Mouse (Mus musculus) stomach, embryonic 16.5 days (tissue): Measurements from ENCODE around the gene Efcab11. TPM values are rescaled to one million over a fixed set of nuclear protein-coding genes. Genes with fewer than 3 reads are reported as not detected.

Experiments used
- ATAC-seq: fragments of 200-750 bp; cut with Nextera tagmentation; 2 replicates; pipeline ENCODE4 v1.8.0; 2017; ENCODE audit warnings: moderate number of reproducible peaks, moderate TSS enrichment; ENCODE audit not compliant: insufficient read depth, low FRiP score
- H3K27ac ChIP-seq: fragments of 300-500 bp; sonication (generic); 2 replicates; pipeline ENCODE4 v1.5.1; 2014; ENCODE audit warnings: low read length
- H3K27me3 ChIP-seq: fragments of 300-500 bp; sonication (generic); 2 replicates; pipeline ENCODE4 v1.6.1; 2014; ENCODE audit warnings: low read length, control low read depth, mixed read lengths; ENCODE audit not compliant: control insufficient read depth, insufficient read depth
- H3K36me3 ChIP-seq: fragments of 300-500 bp; sonication (generic); 2 replicates; pipeline ENCODE4 v1.6.1; 2014; ENCODE audit warnings: low read length; ENCODE audit not compliant: control insufficient read depth, insufficient read depth
- H3K4me1 ChIP-seq: fragments of 300-500 bp; sonication (generic); 2 replicates; pipeline ENCODE4 v1.6.1; 2014; ENCODE audit warnings: low read length, control low read depth, mixed read lengths; ENCODE audit not compliant: control insufficient read depth, insufficient read depth
- H3K4me2 ChIP-seq: fragments of 300-500 bp; sonication (generic); 2 replicates; pipeline ENCODE4 v1.6.1; 2014; ENCODE audit warnings: low read depth, low read length, mixed read lengths
- H3K4me3 ChIP-seq: fragments of 300-500 bp; sonication (generic); replicated peaks from 2 replicates; pipeline ENCODE4 v1.5.1; 2014; ENCODE audit warnings: mild to moderate bottlenecking, low read length
- H3K9ac ChIP-seq: fragments of 300-500 bp; sonication (generic); 2 replicates; pipeline ENCODE4 v1.6.1; 2014; ENCODE audit warnings: low read length
- H3K9me3 ChIP-seq: fragments of 300-500 bp; sonication (generic); replicated peaks from 2 replicates; pipeline ENCODE4 v1.6.1; 2016; ENCODE audit warnings: low read length, control low read depth; ENCODE audit not compliant: control insufficient read depth
- WGBS: fragments of 180-500 bp; shearing (Covaris S2); extraction: QIAGEN DNeasy Blood & Tissue Kit; methylation state at CpG from one replicate; pipeline ENCODE4 v1.1.7; 2014; 5-methylcytosine and 5-hydroxymethylcytosine counted together
- polyA plus RNA-seq: library from polyadenylated mRNA; unstranded; fragments of >200 nt; fragmentation: Nextera tagmentation; extraction: Ambion mirVana; gene quantifications from 2 replicates; pipeline ENCODE4 v1.2.1, GENCODE M21; 2015

The Efcab11 gene
- polyA plus RNA-seq, 1 experiment from 2014 or later: 9.9 TPM

DNA sequence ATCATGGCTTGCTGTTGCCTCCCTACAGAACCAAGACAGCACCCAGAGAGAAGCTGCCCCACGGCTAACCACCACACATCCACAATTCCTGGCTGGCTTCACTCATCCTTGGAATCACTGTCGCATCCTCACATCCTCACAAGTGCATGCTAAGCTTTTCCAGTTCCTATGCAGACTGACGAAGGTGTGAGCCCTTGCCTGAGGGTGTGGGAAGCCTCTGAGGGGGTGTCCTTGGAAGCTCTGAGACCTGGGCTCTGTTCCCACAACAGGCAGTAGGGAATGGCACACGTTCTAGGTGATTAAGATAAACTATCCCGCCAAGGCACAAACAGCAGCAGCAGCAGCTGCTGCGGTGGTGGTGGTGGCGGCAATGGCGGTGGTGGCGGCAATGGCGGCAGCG, 164.5 kb downstream of the Efcab11 start:
- H3K9ac ChIP-seq: no peak overlapping the region
- H3K4me3 ChIP-seq: no peak overlapping the region
- ATAC-seq: no peak
- no peaks in the 10 kb centered on the region for H3K9me3 ChIP-seq
- H3K4me1 ChIP-seq: no peaks in the 10 kb centered on the region
- H3K27ac ChIP-seq: no peak overlapping the region
- WGBS: 84% methylated on average over 11 of the region's 11 CpGs
- no peaks in the 10 kb centered on the region for H3K27me3 ChIP-seq
- H3K36me3 ChIP-seq: no peaks in the 10 kb centered on the region
- H3K4me2 ChIP-seq: no peak overlapping the region

DNA sequence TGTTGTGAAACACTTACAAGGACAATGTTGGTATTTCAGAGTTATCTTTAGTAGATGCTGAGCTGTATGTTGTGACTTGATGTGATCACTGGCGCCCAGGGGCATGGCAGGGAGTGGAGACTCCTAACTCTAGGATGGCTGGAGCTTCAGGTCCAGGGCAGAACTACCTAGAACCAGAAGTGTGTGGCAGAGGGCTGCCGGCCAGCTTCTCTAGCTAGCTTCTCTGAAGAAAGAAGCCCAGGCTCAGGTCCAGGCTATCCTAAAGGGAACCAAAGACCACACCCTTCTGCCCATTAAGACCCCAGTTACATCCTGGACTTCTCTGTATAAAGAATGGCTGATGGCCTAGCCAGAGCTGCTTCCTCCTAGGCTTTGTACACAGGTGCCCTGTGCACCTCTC, 166.1 kb downstream of the Efcab11 start:
- Histone ChIP-seq H3K4me2 (no peak overlapping the region), H3K9ac (no peak overlapping the region), H3K9me3 (no peaks in the 10 kb centered on the region), H3K27me3 (no peaks in the 10 kb centered on the region), H3K4me1 (no peaks in the 10 kb centered on the region), H3K36me3 (no peaks in the 10 kb centered on the region), H3K4me3 (no peak overlapping the region), H3K27ac (no peak overlapping the region)
- no peak for ATAC-seq
- 91% methylated on average over 2 of the region's 2 CpGs for WGBS

DNA sequence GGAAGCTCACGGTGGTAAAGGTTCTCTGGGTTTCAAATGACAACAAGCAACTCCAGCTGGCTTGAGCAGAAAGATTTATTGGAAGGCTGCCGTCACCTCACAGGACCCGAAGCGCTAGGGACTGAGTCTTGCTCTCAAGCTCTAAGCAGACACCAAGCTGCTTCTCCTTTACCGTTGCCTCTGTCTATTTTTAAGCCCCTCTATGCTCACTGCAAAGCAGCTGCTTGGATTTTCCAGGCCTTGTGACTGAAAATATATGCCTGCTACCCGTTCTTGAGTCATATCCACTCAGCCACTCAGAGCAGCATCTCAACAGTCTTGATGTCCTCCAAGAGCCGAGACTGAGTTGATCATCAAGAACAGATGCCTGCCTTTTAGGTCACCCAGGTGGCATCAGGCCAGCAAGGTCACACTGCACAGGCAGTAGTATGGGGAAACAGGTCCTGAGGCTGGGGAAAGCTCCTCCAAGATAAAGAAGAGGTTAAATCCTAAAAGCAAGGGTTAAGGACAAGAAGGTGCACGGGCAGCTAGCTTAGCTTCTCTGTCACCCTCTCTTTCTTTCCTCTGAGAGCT, 168.1 kb downstream of the Efcab11 start:
- ATAC-seq: no peak
- Histone ChIP-seq H3K36me3 (no peaks in the 10 kb centered on the region), H3K9me3 (no peaks in the 10 kb centered on the region), H3K27ac (no peak overlapping the region), H3K4me2 (no peak overlapping the region), H3K27me3 (no peaks in the 10 kb centered on the region), H3K9ac (no peak overlapping the region), H3K4me3 (no peak overlapping the region), H3K4me1 (0 out of 2 replicates have a peak, but pooled peaks cover 2% of the 10 kb centered on the region)
- WGBS: 57% methylated on average over 8 of the region's 8 CpGs

GRCm38 (mm10) chr12:99715129-99716037, 168.9 kb downstream of the Efcab11 start:
- Histone ChIP-seq H3K27ac (no peak overlapping the region), H3K4me1 (0 out of 2 replicates have a peak, but pooled peaks cover 2% of the 10 kb centered on the region), H3K4me3 (no peak overlapping the region), H3K9me3 (no peaks in the 10 kb centered on the region), H3K27me3 (no peaks in the 10 kb centered on the region), H3K4me2 (no peak overlapping the region), H3K9ac (no peak overlapping the region), H3K36me3 (no peaks in the 10 kb centered on the region)
- ATAC-seq: no peak
- 73% methylated on average over 9 of the region's 9 CpGs for WGBS

- Histone ChIP-seq H3K27ac (no peak overlapping the region), H3K36me3 (no peaks in the 10 kb centered on the region), H3K9me3 (no peaks in the 10 kb centered on the region), H3K9ac (no peak overlapping the region), H3K27me3 (no peaks in the 10 kb centered on the region), H3K4me1 (0 out of 2 replicates have a peak, but pooled peaks cover 2% of the 10 kb centered on the region), H3K4me2 (no peak overlapping the region), H3K4me3 (no peak overlapping the region)
- no peak for ATAC-seq
- 47% methylated on average over 5 of the region's 5 CpGs for WGBS
Observed at GRCm38 (mm10) chr12:99712214-99712613, 172.0 kb downstream of the Efcab11 start.

GRCm38 (mm10) chr12:99702248-99702647, 182.0 kb downstream of the Efcab11 start:
- Histone ChIP-seq H3K27me3 (no peaks in the 10 kb centered on the region), H3K27ac (no peak overlapping the region), H3K9me3 (no peaks in the 10 kb centered on the region), H3K36me3 (no peaks in the 10 kb centered on the region), H3K9ac (no peak overlapping the region), H3K4me3 (no peak overlapping the region), H3K4me2 (no peak overlapping the region), H3K4me1 (no peaks in the 10 kb centered on the region)
- WGBS: 85% methylated on average over 8 of the region's 8 CpGs
- no peak for ATAC-seq

- Histone ChIP-seq H3K9me3 (no peaks in the 10 kb centered on the region), H3K9ac (no peak overlapping the region), H3K36me3 (no peaks in the 10 kb centered on the region), H3K4me1 (no peaks in the 10 kb centered on the region), H3K4me2 (no peak overlapping the region), H3K4me3 (no peak overlapping the region), H3K27me3 (no peaks in the 10 kb centered on the region), H3K27ac (no peak overlapping the region)
- 66% methylated on average over 7 of the region's 7 CpGs for WGBS
- no peak for ATAC-seq
Observed at GRCm38 (mm10) chr12:99700380-99700779, 183.9 kb downstream of the Efcab11 start.

DNA sequence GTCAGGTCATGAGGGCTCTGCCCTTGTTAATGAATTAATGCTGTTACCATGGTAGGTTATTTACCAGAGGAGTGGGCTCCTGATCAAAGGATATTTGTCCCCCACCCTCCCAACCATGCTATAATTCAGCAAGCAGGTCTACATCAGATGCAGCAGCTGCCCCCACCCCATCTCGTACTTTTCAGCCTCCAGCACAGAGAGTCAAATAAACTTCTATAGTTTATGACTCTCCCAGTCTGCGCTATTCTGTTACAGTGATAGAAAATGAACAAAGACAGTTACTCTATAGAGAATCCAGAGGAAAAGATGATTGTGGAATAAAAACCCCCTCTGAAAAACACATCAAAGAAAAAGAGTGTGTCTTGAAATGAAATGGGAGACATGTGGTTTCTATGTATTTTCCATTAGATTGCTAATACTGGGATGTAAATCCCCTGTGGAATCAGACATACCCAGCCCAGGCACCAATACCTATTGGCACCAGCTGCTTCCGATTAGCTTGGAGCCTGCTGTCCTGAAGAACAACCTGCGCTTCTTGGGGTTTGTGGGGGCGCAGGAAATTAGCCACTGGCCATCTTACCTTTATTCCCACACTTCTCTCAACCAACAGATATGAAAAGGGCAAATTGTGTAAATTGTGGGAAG, 184.7 kb downstream of the Efcab11 start:
- H3K4me3 ChIP-seq: no peak overlapping the region
- no peaks in the 10 kb centered on the region for H3K27me3 ChIP-seq
- no peaks in the 10 kb centered on the region for H3K4me1 ChIP-seq
- no peak for ATAC-seq
- H3K36me3 ChIP-seq: no peaks in the 10 kb centered on the region
- no peak overlapping the region for H3K4me2 ChIP-seq
- 80% methylated on average over 5 of the region's 5 CpGs for WGBS
- H3K27ac ChIP-seq: no peak overlapping the region
- H3K9me3 ChIP-seq: no peaks in the 10 kb centered on the region
- no peak overlapping the region for H3K9ac ChIP-seq

DNA sequence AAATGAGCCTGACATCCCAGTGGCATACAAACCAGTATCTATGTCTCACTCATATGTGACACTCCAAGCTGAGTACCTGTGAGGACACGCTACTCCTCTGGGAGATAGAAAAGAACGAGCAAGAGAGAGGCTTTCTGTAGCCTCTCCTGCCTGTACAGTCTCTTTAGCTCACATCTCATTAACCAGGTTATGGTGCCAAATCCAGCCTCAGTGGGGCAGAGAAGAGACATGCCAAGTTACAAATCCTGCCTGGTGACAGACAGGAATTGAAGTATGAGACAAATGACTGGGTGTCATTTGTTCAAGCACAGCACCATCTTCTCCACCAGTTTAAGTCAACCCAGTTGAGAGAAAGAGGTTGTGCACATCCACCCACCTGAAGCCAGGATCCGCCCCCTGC, 190.2 kb downstream of the Efcab11 start:
- H3K36me3 ChIP-seq: no peaks in the 10 kb centered on the region
- WGBS: 81% methylated on average over 3 of the region's 3 CpGs
- H3K4me3 ChIP-seq: no peak overlapping the region
- no peak for ATAC-seq
- H3K27ac ChIP-seq: no peak overlapping the region
- no peaks in the 10 kb centered on the region for H3K4me1 ChIP-seq
- no peaks in the 10 kb centered on the region for H3K27me3 ChIP-seq
- H3K9me3 ChIP-seq: no peaks in the 10 kb centered on the region
- no peak overlapping the region for H3K9ac ChIP-seq
- no peak overlapping the region for H3K4me2 ChIP-seq
